Mouse (Mus musculus) retina, adult 2 months (tissue): Measurements from ENCODE around the gene Erf.
A peak's percentile ranks its signal among the peaks of the same experiment; 100 is the strongest.

ENCODE experiments used
- DNase-seq: peaks from one replicate; pipeline ENCODE4 v3.0.0-alpha.2; 2012; ENCODE audit warnings: low read depth, low spot score

Gene Erf

GRCm38 (mm10) chr7:25281166-25281733, 30.7 kb upstream of the Erf start:
- no peak for DNase-seq

GRCm38 (mm10) chr7:25279861-25280791, 29.6 kb upstream of the Erf start:
- no peak for DNase-seq

- peak; percentile 61 for DNase-seq
These were observed 28.7 kb upstream of the Erf start for GRCm38 (mm10) chr7:25279076-25279860.

DNA sequence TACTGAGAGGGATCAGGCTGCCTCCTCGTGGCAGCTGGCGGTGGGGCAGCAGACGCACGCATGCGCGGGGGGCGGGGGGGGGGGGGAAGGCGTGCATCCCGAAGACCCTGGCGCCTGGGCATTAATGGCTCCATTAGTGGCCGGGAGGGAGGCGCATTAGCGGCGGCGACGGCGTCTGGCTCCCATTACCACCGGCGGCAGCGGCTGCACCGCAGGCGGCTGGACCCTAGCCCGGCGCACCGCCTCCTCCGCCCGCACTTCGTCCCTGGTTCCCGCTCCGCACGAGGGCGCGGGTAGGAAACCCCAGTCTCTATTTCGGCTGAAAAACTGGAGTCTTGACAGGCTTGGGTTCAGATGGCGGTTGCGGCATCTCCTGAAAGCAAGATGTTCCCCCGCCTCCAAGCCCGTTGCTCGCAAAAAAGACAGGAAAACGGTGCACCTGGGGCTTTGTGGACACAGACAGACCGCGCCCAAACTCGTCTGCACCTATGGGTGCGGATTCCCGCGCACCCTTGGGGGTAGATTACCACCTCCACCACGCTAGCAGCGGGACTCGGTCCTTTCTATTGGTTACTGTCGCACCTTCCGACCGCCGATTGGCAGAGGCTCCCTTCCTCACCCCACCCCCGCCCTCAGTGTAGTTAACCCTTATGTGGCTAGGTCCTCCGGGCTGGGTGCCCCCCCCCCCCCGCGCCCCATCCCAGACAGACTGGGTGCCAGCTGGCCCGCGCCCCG, 27.9 kb upstream of the Erf start:
- peak; percentile 57 for DNase-seq

DNA sequence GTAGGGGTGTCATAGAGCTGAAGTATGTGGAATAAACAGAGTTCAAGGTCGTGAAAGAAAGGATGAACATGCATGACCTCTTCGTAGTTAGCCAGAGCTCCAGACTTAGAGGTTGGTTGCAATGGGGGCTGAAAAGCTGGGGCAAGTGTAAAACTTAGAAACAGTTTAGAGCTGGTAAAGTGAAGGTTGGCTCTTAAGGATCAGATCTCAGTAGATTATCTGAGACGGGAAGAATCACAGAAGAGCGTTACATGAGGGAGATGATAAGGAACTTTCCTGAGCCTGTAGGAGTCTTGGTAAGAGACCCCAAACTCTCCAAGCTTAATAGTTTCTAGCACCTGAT, 27.4 kb upstream of the Erf start:
- DNase-seq: no peak

- no peak for DNase-seq
These were observed 26.8 kb upstream of the Erf start for GRCm38 (mm10) chr7:25277405-25277804.

DNA sequence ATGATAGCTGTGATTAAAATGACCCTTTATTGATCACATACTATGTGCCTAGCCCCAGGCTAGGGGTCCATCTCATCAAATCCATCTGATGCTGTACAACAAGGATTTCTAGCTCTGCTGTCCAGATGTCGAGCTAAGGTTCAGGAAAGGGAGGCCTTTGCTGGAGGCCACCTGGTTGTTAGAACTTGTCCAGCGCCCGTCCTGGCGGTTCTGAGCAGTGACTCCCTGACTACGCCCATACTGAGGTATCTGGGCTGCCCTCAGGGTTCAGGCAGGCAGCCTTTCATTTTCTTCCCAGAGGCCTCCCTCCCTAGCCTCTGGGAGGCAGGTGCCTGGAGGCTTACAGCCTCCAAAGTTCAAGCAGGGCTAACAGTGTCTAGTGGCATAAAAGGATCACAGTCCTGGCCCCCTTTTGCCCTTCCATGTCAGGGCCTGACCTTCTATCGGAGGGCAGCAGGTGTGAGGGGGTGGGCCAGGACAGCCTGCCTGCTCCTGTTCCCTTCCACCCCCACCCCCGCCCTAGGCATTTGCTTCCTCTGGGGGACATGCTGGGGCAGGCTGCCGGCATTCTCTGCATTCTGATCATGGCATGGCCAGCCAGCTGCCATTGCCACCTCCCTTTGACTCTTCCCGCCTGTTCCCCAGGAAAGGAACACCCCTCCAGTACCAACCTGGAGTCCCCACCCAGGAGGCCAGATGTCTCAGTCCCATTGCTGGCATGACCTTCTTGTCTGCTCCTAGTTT, 25.2 kb upstream of the Erf start:
- DNase-seq: no peak

DNA sequence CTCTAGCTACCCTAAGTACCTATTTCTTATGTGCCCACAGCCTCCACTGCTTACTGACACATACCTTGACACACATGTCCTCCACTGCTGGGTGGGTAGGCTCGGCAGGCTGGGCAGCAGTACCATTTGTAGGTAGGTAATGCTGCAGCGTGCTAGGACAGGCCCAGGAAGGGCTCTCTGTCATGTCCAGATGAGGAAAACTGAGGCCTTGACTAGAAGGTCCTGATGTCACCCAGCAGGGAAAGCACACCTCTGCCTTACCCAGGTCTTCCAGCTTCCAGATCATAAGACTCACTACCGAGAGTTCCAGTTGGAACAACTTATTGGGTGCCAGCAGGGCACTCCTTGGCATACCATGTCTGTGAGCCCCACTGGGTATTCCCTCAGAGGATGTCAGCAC, 24.4 kb upstream of the Erf start:
- DNase-seq: no peak

DNA sequence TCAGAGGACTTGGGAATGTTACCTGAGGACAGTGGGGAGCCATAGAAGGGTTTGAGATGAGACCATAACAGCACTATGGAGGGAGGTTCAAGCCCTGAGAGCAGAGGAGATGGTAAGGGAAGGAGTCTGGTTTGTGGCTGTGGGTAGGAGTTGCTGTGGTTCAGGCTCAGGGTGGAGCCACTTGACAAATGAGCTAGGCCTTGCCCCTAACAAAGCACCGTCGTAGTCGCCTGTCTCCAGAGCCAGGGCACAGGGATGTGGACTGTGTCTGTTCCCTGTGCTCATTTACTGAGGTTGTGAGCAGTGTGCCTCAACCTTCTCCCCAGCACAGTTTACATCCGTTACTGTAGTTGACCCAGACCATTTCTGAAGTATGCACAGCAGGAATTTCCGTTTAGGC, 24.0 kb upstream of the Erf start:
- DNase-seq: no peak

DNA sequence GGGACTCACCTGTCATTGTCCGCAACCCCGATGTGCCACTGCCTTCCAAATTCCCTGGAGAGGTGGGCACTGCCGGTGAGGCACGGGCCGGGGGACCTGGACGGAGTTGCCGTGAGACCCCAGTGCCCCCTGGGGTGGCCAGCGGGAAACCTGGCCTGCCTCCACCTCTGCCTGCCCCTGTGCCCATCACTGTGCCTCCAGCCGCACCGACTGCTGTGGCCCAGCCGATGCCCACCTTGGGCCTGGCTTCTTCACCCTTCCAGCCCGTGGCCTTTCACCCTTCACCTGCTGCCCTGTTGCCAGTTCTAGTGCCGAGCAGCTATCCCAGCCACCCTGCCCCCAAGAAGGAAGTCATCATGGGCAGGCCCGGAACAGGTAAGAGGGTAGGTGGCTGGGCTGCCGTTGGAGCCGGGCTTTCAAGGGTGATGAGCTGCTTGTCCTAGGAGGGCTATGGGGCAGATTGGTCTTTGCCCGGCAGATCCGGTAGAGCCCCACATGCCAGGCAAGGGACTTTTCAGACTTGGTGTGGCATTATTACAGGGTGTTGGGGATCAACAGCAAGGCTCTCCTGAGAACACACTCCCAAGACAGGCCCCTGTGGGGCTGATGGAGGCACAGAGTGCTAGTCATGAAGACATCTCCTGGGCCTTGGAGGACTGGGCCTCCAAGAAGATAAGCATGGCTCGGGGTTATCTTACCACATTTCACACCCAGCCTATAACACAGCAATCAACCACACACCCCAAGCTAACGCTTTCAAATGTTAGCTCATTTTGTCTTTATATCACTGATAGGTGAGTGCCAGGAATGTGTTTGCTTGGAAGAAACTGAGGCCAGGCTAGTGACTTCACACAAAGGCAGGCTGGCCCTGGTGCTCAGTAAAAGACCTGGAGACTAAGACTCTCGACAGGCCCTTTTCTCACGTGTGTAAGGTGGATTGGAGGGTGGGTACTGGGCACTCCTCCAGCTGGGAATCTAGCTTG, 23.0 kb upstream of the Erf start:
- no peak for DNase-seq

DNA sequence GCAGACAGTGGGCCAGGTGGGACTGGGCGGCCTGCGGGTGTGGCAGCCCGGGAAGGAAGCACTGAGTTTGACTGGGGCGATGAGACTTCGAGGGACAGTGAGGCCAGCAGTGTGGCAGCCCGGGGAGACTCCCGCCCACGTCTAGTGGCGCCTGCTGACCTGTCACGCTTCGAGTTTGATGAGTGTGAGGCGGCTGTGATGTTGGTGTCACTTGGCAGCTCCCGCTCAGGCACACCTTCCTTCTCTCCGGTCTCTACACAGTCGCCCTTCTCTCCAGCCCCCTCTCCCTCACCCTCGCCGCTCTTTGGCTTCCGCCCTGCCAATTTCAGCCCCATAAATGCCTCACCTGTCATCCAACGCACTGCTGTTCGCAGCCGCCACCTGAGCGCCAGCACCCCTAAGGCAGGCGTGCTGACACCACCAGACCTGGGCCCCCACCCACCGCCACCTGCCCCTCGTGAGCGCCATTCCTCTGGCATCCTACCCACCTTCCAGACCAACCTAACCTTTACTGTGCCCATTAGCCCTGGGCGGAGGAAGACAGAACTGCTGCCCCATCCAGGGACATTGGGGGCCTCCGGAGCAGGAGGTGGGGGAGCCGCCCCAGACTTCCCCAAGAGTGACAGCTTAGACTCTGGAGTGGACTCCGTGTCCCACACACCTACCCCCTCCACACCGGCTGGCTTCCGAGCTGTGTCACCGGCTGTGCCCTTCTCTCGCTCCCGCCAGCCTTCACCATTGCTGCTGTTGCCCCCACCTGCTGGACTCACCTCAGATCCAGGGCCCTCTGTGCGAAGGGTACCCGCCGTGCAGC, 22.1 kb upstream of the Erf start:
- DNase-seq: no peak

GRCm38 (mm10) chr7:25271651-25272444, 21.3 kb upstream of the Erf start:
- DNase-seq: no peak

DNA sequence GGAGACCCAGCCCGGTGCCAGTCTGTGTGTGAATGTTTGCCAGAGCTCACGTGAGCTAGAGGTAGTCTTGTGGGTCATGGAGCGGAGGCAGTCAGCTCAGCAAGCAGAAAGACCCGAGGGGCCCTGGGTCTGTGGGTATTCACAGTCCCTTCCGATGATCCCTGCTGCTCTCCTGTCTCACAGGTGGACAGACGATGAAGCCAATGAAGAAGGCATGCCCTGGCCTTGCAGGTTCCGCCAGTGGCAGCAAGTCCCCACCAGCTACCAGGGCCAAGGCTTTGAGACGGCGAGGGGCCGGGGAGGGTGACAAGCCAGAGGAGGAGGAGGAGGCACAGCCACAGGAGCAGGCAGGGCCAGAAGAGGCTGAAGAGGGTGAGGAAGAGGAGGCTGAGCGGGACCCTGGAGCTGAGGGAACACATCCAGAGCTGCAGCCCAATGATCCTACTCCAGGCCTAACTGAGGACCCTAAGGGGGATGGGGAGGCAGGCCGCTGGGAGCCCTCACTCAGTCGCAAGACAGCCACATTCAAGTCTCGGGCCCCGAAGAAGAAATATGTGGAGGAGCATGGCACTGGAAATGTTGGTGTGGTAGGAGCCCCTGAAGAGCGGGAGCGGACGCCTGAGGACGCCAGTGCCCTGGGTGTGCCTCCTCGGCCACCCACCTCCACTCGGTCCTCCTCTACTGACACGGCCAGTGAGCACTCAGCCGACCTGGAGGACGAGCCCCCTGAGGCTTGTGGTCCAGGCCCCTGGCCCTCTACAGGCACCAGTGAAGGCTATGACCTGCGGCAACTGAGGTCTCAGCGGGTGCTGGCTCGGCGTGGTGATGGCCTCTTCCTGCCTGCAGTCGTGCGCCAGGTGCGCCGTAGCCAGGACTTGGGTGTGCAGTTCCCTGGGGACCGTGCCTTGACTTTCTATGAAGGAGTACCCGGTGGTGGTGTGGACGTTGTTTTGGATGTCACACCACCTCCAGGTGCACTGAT, 20.4 kb upstream of the Erf start:
- DNase-seq: no peak

GRCm38 (mm10) chr7:25269545-25270271, 19.1 kb upstream of the Erf start:
- no peak for DNase-seq

- no peak for DNase-seq
These were observed 18.5 kb upstream of the Erf start for GRCm38 (mm10) chr7:25269029-25269428.

- no peak for DNase-seq
These were observed 18.0 kb upstream of the Erf start for GRCm38 (mm10) chr7:25268588-25268987.
